Mouse (Mus musculus): ENCODE data around the gene Keap1.
"Not testable (repeated sequence)": the region's sequence is repeated elsewhere in the genome, so short reads cannot be mapped to it uniquely, and the experiment has no call there.

Gene Keap1

DNA sequence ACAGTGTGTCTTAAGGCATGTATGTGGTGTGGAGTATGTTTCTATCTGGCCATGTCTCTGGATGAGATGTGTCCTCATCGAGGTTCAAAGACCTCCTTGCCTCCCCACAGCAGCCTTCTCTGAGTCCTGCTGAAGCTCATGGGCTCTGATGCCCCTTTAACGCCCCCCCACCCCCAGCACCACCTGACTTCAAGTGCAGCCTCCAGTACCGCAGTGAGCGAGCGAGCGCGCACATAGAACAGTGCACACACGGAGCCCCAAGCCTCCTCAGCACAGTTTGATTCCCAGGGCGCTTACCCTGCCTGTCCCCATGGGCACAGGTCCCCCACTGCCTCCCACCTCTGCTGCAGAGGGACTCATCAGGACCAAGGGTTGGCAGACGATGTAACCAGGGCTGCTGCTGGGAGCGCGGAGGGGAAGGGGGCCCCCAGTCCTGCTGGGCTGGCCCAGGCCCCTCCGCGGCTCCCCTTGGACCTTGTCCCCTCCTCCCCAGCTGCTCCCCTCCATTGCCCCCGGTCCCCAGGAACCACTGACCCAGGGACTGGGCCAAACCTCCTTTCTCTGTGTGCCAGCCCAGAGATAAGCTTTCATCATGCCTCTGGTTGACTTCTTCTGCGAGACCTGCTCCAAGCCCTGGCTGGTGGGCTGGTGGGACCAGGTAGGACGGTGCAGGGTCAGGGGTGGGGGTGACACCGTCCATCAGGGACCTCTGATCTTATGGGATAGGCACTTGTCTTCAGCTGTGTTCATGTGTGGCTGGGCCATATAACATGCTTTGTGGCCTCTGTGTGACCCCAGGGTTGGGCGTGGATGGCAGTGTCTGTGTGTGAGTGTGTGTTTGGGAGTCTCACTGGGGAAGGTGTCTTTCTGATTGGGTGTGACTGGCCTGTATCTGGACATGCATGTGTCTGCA lies 42.4 kb downstream of the Keap1 start:
- DNase-seq (ENCODE audit: low read depth, low spot score) = no peak

DNA sequence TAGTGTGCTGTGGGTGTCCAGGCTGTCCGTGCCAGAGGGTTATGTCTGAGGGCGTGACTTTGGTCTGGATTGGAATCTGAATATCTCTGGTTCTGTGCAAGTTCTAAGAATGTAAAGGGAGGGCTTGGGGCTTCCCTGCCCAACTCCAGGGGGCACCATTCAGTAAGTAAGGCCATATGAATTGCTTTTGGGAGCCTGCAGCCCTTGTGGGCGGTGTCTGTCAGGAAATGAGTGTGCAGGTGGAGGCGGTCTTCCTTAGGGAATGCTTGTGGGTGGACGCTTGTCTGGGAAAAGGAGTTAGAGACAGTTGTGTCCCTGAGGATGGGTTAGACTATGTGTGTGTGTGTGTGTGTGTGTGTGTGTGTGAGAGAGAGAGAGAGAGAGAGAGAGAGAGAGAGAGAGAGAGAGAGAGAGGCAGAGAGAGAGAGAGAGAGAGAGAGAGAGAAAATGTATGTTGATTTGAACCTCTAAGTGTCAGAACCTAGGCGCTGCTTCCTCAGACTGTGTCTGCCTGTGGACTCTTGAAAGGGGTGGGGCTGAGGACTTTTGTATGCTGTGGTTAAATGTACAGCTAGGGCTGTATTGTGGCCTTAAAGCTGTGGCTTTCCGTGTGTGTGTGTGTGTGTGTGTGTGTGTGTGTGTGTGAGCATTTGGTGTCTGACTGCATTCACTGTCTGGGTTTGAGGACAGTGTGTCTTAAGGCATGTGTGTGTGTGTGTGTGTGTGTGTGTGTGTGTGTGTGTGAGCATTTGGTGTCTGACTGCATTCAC lies 43.2 kb downstream of the Keap1 start:
- DNase-seq (ENCODE audit: low read depth, low spot score) = not testable (repeated sequence)

DNA sequence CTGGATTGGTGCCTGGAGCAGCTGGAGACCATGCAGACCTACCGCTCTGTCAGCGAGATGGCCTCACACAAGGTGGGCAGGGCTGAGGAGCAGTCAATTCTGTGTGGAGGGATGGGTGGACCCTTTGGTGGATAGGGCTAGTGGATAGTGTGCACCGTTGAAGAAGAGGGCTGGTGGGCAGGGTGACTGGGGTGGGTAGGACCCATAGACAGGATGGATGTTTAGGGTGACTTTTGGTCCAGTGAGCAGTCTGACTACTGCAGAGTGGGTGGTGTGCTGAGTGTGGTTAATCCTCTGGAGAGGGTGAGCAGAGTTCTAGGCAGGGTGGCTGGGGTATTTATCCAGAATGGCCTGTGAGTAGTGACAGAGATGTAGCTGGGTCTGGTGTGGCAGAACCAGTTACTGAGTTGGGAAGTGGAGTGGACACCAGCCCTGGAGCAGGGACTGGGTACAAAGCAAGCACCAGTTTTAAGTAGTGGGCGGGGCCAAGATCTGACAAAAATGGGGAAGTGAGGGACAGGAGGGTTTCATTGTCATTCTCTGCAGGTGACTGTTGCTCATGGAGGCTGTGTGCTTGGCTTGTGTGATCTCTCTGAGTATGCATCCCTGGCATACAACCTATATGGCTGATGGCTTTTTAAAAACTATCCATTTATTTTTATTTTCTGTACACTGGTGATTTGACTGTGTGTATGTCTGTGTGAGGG lies 44.2 kb downstream of the Keap1 start:
- DNase-seq (ENCODE audit: low read depth, low spot score) = no peak

- no peak for DNase-seq (ENCODE audit: low read depth, low spot score)
These were observed 45.4 kb downstream of the Keap1 start for GRCm38 (mm10) chr9:21193786-21194185.

DNA sequence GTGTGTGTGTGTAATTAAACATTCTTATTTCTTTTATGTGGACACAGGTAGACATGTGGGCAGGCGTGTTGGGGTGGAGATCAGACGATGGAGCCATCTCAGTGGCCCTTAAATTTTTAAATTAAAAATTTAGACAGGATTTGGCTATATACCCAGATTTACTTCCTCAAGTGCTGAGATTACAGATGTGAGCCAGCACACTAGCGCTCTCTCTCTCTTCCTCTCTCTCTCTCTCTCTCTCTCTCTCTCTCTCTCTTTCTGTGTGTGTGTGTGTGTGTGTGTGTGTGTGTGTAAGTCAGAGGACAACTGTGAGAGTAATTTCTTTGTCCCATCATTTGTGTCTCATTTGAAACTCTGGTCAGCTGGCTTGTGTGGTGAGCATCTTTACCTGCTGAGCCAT lies 48.5 kb downstream of the Keap1 start:
- no peak for DNase-seq (ENCODE audit: low read depth, low spot score)

- DNase-seq (ENCODE audit: low read depth, low spot score) = no peak
These were observed 49.3 kb downstream of the Keap1 start for GRCm38 (mm10) chr9:21189905-21190304.

GRCm38 (mm10) chr9:21185436-21185835 lies 53.7 kb downstream of the Keap1 start:
- no peak for DNase-seq (ENCODE audit: low read depth, low spot score)

DNA sequence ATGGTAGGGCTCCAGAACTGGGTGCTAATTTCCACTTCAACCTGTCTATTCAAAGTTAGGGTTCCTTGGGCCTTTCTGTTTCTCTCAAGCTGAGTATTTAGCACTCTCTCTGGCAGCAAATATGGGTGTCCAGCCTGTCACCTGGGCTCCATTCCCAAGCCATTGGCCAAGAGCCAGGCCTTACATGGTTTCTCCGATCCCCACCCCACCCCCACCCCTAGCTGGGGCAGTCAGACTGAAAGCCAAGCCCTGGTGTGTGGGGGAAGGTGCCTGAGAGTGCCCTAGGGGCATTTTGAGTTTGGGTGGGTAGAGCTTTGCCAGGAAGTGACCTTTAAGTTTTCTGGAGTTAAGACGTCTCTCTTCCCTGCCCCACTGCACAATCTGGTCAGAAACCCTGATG lies 54.4 kb downstream of the Keap1 start:
- no peak for DNase-seq (ENCODE audit: low read depth, low spot score)

GRCm38 (mm10) chr9:21183905-21184413 lies 55.2 kb downstream of the Keap1 start:
- DNase-seq (ENCODE audit: low read depth, low spot score) = no peak

DNA sequence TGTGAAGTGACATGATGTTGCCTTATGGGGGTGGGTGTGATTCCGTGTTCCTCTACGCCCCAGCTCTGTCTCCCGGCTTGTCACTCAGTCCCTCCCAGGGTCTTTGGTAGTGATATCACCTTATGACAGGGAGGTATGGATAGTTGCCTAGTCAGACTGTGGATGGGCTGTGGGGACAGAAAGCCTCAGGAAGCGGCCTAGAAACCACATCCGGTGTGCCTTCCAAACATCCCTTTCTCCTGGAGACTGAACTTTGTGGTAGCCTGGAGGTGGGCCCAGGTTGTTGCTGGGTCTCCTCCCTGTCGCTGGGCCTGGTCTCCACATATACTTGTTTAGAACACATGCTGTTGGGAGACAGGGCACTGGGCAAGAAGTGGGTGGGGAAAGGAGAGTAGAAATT lies 55.7 kb downstream of the Keap1 start:
- DNase-seq (ENCODE audit: low read depth, low spot score) = no peak

DNA sequence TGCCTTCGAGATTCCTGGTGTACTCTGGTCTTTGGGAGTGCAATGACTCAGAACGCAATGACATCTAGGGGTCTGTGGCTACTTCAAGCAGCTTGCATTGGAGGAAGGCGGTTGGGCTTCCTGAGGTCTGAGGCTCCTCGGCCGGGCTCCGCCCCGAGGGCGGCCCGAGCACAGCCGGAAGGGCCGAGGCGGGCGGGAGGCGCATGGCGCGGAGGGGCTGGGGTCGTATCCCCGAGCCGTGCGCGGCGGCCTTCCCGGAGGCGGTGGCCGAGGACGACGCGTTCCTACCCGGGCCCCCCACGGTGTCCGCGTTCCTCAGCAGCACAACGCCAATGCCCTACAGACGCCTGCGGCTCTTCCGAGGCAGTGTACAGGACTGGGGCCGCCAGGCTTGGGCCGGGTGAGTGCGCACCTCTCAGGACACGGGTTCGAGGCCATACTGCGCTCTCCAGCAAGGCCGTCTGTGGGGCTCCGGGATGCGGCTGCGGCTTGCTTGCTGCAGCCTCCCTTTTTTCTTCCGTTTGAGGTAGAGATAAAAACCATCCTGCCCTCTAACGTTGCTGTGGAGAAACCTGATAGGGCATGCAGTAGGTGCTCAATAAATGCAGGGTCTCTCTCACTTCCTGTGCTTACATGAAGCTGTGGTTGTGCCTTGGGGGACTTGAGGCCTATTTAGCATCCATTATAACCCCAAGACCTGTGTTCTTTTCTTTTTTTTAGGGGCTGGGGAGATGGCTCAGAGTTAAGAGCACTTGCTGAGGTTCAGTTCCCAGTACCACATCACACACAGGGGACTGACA lies 57.5 kb downstream of the Keap1 start:
- DNase-seq (ENCODE audit: low read depth, low spot score) = no peak

DNA sequence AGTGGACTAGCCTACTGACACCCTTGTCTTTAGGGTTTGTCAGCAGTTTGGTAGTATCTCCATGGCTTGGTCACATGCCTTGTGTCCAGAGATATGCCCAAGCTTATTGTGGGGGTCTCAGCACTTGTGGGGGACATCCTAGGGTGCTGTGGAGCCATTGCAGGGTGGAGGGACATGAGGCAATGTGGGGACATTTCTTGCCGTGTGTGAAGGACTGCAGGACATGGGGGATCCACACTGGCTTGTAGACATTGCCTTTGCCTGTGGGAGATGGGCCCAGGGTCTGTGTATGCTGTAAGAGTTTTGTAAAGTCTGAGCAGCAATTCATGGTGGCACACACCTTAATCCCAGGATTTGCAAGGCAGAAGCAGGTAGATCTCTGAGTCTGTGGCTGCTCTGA lies 58.3 kb downstream of the Keap1 start:
- DNase-seq (ENCODE audit: low read depth, low spot score) = no peak

GRCm38 (mm10) chr9:21180402-21180801 lies 58.8 kb downstream of the Keap1 start:
- DNase-seq (ENCODE audit: low read depth, low spot score) = no peak
